ENCODE assay signal across 19 mouse cellular contexts in the genomic region with DNA sequence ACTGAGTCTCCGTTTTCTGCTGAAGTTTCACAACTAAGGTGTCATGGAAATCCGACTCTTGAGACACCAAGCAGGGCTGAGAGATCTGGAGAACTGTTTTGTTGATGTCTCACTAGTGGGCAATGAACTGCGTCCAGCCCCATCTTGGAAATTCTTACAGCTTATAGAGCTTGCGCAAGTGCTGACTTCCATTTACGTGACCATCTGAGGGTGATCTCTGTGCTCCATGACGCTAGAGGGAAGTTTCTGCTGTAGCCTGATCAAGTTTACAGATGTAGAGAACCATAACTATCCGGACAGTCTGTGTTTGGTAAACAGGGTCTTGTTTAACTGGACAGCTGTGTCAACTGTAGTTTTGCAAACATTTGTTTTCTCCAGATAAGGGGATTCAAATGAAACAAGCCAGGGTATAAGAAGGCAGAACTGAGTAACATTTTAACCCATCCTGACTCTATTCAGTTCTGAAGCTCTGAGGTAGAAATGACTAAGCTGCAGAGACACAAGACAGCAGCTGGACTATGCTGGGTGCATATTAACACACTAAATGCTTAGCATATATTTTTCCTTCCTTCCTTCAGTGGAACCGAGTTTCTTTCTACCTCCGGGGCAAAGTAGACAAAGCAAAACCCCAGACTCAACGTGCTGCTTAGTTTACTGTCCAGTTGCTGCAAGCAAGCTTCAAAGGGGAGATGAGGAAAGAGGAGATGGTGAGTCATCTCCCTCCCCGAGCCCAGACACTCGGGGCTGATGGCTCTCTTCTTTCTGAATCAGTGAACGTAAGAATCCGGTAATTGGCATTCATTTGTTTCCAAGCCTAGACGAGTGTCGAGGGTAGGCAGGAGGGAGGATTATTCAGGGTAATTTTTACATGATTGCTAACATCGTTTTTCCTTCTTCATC.
A peak's percentile ranks its signal among the peaks of the same experiment; 100 is the strongest.
DNase-seq lines count a peak whose midpoint lies in the region; ATAC-seq lines count a peak whose summit lies in the region.
"Had no signal": no experiment of that assay in that cellular context is flagged by ENCODE, and none has a peak within 500 bp of the region (broad histone marks: within the 10 kb centered on the region; RNA-seq: fewer than 3 reads in every experiment).

No protein-coding gene starts in this region.

- peak; percentile 68; the same call in 1 of the 2 replicates for ATAC-seq in frontal cortex, adult (ENCODE audit: low TSS enrichment)
- peak; percentile 52 for ATAC-seq in liver, embryonic 15.5 days (ENCODE audit: insufficient read depth)
- ATAC-seq: activated CD4-positive, CD25-positive, alpha-beta regulatory T cell, adult 4 months; forebrain, embryonic 14.5 days had no signal

- no peaks in the 10 kb centered on the region for H3K36me3 ChIP-seq in liver, embryonic 15.5 days (replicated peaks)
- H3K36me3 ChIP-seq: heart, embryonic 10.5 days had no signal

- peaks cover 26% of the 10 kb centered on the region; the same call in 1 of the 2 replicates for H3K4me1 ChIP-seq in liver, embryonic 15.5 days (replicated peaks)

- 67% methylated on average over 17 of the region's 17 CpGs for WGBS in liver, embryonic 15.5 days (ENCODE audit: insufficient replicate concordance)

- intact Hi-C loops in heart, postnatal 36 days (cut with DNase I), result no loop called here
- intact Hi-C loops in left cerebral cortex, postnatal 10 days (cut with DNase I), result no loop called here

- H3K4me2 ChIP-seq in liver, embryonic 15.5 days, result peak overlapping the region; percentile 11; the same call in 1 of the 2 replicates
- H3K4me2 ChIP-seq: lung, embryonic 14.5 days; midbrain, embryonic 11.5 days had no signal

- no peaks in the 10 kb centered on the region for H3K27me3 ChIP-seq in liver, embryonic 15.5 days

- no peak overlapping the region for H3K27ac ChIP-seq in liver, embryonic 15.5 days (replicated peaks)
- H3K27ac ChIP-seq: heart, embryonic 10.5 days had no signal

- no peaks in the 10 kb centered on the region for H3K9me3 ChIP-seq in liver, embryonic 15.5 days (replicated peaks)
- H3K9me3 ChIP-seq: G1E; heart, embryonic 10.5 days had no signal

- DNase-seq in frontal cortex, postnatal 36 days (ENCODE audit: low spot score in 2 of 2), result no peak
- DNase-seq in urinary bladder, postnatal 14 days (ENCODE audit: low spot score), result peak; percentile 22
- no peak for DNase-seq in urinary bladder, adult 2 months (ENCODE audit: low spot score)
- DNase-seq in heart, postnatal 36 days, result no peak
- no peak for DNase-seq in left cerebral cortex, postnatal 10 days (ENCODE audit: extremely low spot score in 1 of 2, low spot score in 2 of 2)
- DNase-seq in layer of hippocampus, adult 9-10 months (ENCODE audit: low spot score), result no peak
- DNase-seq: cerebellum, adult 11-12 months; gastrocnemius, postnatal 10 days; heart, postnatal 4 days; left cerebral cortex, postnatal 4 days; lung, embryonic 14.5 days; thymus, postnatal 4 days had no signal

- H3K9ac ChIP-seq in liver, embryonic 15.5 days, result no peak overlapping the region
- H3K9ac ChIP-seq: lung, embryonic 14.5 days had no signal

- H3K4me3 ChIP-seq in liver, embryonic 15.5 days (replicated peaks), result no peak overlapping the region
- H3K4me3 ChIP-seq: heart, embryonic 10.5 days had no signal
